Mouse (Mus musculus): ENCODE results near the gene 2010003K11Rik.

2010003K11Rik gene

DNA sequence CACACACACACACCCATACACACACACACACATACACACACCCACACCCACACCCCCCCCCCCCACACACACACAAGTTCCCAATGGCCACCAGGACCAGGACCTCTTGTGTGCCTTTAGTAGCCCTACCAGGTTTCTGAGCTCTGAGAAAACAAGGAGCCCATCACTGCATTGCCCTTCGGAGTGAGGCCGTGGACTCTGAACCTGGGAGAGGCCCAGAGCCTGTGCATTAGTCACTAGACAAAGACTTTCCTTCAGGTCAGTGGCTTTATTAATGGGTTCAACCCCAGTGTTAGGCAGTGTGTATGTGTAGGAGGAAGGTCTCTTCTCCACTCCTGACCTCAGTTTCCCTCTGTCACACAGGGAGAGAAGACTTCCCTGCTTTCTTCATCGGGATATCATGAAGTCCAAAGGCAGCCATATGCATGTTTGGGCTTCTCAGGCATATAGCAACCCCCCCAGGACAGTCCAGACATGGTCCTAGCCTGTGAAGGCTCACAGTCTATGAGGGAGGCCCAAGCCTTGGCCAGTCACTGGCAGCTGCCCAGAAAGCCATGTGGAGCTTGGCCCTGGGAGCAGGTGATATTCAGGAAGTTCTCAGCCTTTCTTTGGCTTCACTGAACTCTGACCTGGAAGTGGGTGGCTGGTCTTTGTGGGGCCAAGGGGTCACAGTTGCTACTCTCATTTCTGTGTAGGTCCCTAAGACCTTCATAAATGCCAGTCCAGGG lies 1.7 kb downstream of the 2010003K11Rik start:
- DNase-seq, result no peak

DNA sequence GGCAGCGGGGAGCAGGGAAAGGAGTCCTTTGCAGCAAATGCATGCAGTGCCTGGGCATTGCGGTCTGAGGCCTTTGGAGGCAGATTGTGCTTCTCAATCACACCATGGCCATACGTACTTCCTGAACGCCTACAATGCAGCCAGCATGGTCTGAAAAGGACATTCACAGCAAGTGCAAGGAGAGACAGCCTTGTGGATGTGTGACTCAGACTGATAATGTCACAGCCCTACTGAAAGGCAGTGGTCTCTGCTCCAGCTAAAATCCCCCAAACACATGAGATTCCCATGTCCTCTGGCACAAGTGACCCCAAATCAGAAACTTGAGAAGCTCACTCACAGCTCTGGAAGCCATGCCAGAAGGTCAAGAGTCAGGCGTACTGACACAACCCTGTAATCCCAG lies 2.6 kb downstream of the 2010003K11Rik start:
- DNase-seq, result no peak

DNA sequence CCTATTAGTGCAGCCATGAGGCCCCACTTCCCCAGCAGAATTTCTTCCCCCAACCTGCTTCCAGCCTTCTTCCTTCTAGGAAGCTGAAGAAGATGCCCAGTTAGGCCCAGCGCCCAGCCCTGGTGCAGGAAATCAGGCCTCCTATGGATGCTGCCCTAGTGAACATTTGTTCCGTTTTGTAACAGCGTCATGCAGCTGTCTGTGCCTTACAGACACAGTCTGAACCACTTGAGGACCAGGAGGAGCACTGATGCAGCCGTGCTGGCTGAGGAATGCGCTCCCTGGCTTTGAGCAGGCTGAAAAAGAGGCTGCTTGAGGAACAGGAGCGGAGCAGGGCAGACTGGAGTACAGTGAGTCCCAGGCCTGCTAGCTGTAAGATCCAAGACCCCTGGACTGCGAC lies 3.7 kb downstream of the 2010003K11Rik start:
- no peak for DNase-seq

DNA sequence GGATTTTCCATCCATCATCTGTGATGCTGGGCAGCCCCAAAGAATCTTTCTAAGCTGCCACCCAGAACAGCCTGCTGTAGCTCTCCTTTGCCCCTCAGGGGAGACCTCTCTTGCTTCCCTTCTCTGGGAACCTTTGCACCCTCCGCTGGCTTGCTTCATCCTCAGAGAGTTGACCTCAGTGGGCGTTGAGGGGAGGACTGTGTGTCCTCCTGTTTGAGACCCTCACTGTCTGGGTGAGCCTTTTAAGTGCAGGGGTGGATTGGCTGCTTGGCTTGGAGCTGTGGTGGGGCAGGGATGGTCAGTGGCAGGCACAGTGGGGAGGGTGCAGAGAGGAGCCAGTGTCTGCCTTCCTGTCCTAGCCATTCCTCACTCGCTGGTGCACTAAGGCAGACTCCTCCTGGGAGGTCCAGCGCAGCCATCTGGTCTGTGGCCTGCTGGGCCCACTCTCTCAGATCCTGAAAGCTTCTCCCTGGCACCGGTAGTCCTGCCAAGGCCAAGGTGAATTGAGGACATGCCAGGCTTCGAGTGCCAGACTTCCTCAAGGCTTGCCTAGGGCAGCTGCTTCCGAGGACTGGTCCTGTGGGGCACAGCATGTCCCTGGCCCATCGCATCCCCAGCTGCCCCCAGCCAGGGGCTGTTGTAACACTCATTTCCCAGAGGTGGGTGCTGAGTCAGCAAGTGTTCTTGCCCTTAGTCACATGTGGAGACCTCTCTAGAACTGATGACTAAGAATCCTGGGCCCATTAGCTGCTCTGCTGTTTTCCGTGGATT lies 5.7 kb downstream of the 2010003K11Rik start:
- DNase-seq, result no peak

DNA sequence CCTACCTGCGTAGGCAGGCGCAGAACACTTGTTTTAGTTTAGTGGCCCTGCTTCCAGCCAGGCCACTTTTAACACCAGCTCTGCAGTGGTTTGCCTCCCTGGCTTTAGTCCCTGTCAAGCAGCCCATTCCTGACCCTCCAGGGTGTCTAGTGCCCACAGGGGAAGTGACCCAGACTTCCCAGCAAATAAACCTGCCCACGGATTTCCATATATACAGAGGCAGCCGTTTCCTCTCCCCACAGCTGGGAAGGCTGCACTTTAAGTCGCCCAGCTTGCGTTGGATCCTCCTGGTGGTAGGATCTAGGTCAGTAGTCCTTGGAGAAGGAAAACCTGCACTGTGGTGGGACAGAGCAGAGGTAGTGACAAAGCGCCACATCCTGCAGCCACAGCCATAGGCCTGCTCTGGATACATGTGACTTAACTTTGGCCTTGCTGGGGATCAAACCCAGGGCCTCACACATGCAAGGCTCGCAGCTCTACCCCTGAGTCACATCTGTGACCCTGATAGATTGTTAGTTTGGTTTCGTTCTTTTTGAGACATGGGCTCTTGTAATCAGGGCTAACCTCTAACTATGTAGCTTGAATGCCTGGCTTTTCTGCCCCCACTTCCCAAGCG lies 7.2 kb downstream of the 2010003K11Rik start:
- DNase-seq, result no peak

DNA sequence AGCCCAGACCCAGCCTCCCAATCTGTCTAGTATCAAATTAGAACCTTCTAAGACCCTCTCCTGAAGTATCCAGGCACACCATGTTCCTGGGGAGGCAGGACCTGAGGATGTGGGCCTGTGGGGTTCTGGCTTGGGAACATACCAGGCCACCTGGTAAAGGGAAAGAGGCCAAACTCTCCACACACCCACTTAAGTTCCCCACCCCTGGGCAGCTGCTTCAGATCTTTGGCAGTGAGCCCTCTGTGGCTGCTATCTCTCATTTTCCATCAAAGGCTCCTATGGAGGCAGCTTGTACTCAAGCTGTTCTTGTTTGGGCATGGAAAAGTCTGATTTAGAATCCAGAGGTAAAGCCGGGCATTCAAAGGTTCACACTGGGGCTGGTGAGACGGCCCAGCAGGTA lies 10.5 kb downstream of the 2010003K11Rik start:
- DNase-seq, result no peak

DNA sequence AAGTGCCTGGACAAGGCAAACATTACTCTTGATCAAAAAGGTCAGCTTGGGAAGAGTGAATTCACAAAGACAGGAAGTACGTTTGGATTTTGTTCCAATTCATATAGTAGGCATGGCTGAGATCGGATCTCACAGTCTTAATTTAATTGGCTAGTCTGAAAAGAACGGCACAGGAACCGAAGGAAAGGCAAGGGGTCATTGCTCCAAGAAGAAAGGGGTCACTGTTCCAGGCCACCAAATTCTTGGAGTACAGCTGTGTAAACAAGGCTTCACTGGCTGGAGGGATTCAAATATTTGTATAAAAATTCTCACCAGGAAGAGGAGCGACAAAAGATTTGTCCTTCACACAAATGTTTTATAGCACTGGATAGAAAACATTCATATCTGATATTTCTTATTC lies 13.4 kb downstream of the 2010003K11Rik start:
- no peak for DNase-seq

DNA sequence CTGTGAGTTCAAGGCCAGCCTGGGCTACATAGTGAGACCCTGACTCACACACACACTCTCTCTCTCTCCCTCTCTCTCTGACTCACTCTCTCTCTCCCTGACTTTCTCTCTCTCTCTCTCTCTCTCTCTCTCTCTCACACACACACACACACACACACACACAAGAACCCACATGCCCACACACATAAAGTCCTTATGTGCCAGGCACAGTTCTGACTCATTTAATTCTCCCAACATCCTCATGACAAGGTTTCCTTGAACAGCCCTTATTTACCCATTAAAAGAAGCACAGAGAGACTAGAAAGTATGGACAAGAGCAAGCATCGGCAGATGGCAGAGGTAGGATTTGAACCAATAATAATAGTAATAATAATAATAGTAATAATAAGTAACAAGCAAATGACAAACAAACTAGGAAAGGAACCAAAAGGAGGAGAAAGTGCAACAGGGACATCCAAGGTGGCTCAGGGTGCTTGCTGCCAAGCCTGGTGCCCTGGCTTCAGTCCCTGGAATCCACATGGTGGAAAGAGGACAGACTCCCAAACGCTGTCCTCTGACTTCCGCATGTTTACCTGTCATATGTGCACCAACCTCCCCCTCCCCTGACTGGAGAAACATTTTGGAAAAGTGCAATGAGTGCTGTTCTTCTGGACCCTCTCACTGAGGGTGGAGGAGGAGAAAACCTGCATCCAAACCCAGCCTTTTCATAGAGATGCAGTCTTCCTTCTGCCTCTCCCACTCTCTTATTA lies 16.1 kb downstream of the 2010003K11Rik start:
- no peak for DNase-seq

DNA sequence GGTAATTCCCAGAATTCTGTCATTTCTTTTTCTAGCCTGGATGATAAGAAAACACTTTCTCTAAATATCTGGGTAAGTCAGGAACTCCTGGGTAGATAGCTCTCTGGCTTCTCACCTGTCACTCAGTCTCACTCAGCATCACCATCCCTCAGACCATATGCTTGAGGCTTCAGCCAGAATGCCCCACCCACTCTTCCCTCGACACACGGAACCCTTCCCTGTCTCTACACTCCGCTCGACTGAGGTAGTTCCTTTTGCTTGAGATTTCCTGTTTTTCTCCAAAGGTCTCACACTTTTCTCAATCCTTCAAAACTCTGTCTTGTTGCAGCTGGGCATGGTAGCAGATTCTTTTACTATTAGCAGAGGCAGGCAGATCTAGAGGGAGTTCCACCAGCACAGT lies 17.1 kb downstream of the 2010003K11Rik start:
- DNase-seq, result no peak

DNA sequence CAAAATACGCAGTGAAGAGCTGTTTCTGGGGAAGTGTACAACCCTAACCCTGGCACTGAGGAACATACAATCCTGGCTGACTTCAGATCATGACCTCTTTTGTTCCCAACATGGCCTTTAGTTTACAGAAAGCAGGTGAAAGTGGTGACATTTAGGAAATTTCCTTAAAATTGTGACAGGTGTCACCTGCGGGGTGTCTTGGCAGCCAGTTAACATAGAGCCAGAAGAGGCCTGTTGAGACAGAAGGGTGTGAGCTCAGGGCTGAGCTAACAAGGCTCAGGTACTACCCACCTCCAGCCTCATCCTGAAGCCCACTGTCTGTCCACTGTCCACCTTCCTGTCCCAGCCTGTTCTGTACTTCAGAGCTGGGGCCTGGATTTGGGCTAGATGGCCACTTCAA lies 18.3 kb downstream of the 2010003K11Rik start:
- DNase-seq, result no peak

DNA sequence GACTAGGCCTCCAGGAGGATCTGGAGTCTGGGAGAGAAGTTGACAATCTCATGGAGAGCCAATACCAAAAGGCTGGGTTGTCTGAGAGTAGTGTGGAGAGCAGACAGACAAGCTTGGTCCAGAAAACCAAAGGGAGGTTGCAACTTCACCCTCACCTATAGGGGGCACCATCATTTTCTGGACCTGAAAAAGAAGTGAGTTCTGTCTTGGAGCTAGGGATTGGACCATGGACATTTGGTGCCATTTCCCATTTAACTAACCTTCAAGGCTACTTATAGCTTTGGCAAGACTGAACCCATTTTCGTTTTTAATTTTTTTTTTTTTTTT lies 20.2 kb downstream of the 2010003K11Rik start:
- no peak for DNase-seq

DNA sequence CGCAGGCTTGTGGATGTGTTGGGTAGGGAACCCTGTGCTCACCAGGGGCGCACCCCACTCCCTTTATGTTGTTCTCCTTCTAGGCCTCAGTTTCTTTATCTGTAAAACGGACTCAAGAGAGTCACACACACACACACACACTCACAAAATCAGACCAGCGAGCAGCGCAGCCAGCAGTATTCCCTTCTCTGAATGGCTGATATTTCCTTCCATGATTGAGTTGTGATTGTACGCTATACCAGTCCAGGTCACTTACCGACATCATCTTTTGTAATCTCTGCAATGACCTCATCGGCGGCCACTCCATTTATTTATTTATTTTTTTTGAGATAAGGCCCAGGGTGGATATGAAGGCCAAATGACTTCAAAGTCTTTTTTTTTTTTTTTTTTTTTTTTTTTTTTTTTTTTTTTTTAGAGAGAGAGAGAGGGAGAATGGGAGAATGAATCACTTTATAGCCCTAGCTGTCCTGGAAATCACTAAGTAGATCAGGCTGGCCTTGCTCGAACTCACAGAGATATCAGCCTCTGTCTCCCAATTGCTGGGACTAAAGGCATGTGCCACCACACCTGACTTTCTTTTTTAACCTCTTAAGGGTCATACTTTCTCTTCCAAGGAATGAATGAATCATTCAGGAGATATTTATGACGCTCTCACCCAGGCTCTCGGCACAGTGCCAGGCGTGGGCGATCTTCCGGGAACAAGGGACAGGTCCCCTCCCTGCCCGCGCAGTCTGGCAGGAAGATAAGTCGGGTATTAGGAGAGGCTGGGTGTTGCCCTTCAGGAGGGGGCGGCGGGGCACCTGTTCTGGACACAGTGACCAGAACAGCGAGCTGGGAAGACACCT lies 20.8 kb downstream of the 2010003K11Rik start, which contains the start of gene Syt12:
Gene Syt12 (minus strand): TSS at position 103 of the 845 bp plus-strand sequence.
- no peak for DNase-seq

DNA sequence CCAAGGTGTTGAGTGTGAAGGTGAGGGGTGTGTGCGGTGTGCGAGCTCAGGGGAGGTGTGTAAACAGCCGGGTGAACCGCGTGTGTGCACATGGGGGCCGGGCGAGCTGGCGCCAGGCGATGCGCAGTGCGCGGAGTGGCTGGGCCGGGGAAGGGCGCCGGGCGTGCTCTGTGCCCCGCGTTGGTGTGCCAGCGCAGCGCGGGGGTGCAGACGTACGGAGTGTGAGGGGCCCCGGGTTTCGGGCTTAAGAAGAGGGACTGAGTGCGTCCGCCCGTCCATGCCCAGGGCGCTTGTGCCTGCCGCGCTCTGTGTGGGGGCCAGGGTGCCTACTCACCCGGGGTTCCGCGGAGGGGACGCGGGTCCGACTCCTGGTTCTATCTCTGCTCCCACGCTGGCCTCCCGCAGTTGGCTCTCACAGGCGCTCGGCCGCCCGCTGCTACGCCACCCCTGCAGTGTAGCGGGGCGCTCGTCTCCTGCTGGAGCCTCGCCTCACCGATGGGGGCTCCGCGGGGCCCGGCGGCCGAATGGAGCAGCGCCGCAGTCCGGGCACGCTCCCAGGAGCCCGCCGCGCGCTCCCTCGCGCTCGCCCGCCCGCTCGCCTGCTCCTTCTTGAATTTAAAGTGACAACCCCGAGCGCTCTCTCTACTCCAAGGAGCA lies 21.7 kb downstream of the 2010003K11Rik start:
- no peak for DNase-seq

DNA sequence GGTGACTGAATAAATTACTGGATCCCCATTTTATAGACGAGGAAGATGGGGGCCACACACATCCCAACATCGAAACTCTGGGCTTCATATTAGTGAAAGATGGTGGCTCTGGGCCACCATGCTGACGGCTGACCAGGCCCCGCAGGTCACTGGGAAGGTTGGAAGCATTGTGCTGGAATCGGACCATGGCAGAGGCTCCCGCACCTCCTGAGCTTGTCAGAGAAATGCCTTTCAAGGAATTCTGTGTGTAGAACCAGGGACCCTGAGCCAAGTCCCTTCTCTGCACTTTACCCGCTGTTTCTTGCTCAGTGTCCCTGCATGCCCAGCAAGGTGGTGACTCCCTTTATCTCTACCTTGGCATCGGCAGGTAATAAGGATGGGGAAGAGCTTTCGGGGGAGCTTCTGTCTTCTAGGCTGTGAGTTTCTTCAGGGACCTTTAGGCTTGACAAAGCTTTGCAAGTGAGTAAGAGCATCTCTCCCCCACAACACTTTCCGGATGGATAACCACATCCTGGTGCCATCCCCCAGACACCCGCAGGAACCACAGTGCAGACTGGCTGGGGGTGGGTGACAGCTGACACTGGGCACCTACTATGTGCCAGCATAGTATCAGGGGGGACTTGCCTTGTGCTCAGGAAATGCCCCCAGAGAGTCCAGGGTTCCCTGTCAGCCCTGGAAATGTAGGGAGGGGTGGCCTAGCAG lies 23.0 kb downstream of the 2010003K11Rik start:
- DNase-seq, result peak; percentile 54

DNA sequence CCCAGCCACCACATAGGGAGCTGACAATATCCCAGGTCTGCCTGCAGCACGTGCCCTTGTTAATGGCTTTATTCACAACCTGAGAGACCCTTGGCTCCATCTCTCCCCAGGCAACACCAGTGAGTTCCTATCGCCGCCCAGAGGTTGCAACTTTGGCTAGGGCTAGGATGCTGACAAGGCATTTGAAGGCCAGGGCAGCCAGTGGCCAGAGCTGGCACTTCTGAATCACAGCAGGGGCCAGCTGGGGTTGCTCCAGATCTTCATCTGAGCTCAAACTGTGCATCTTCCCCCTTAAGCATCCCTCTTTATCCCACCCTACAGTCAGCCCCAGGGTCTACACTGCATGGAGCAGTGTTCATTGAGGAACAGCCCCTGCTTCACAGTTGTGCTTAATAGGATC lies 23.6 kb downstream of the 2010003K11Rik start:
- DNase-seq, result no peak

DNA sequence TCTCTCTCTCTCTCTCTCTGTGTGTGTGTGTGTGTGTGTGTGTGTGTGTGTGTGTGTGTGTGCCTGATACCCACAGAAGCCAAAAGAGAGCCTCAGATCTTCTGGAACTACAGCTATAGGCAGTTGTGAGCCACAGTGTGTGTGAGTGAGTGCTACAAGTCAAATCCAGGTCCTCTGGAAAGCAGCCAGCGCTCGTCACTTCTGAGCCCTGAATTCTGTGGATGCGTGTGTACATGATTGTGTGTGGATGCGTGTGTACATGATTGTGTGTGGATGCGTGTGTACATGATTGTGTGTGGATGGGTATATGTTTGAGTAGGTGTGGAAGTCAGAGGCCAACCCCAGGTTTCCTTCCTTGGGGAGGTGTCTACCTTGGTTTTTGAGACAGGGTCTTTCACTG lies 24.8 kb downstream of the 2010003K11Rik start:
- no peak for DNase-seq

DNA sequence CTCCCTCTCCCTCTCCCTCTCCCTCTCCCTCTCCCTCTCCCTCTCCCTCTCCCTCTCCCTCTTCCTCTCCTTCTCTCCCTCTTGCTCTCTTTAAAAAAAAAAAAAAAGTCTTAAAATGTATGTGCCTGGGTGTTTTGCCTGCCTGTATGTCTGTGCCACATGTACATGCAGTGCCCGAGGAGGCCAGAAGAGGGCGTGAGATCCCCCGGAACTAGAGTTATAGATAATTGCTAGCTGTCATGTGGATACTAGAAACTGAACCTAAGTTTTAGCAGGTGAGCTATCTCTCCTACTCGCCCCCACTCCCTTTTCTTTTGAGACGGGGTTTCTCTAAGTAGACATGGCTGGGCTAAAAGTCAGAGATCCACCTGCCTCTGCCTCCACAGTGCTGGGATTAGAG lies 30.0 kb downstream of the 2010003K11Rik start:
- peak; percentile 34 for DNase-seq

DNA sequence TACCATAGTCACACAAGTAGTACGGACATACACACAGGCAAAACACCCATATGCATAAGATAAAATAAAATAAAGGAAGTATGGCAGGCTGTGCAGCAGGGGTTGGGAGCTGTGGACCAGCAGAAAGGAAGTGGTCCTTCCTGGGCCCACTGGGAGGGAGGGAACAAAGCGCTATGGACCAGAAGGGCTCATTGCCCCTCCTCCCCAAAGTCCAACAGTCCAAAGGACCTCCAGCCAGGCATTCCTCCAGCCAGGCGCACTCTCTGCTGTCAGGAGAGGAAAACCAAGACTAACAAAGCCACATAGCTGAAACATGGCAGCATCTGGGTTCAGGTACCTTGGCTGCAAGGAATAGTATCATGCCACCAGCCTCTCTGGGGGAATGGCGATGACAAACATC lies 33.7 kb downstream of the 2010003K11Rik start:
- no peak for DNase-seq

DNA sequence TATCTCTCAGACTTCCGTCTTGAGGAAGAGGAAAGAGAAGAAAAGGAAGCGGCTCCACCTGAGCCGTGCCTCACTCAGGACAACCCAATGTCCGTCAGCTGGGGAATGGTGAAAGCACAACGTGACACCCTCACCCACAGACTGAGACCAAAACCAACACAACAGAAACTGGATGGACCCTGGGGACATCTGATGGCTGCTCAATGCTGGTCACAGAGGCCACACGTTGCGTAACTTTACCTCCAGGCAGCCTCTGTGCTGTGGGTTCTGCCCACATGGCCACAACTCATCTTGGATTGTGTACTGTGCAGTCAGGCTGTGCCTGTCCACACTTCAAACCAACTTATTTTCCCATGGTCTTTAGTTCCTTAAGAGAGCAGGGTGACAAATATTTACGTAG lies 36.4 kb downstream of the 2010003K11Rik start:
- no peak for DNase-seq

DNA sequence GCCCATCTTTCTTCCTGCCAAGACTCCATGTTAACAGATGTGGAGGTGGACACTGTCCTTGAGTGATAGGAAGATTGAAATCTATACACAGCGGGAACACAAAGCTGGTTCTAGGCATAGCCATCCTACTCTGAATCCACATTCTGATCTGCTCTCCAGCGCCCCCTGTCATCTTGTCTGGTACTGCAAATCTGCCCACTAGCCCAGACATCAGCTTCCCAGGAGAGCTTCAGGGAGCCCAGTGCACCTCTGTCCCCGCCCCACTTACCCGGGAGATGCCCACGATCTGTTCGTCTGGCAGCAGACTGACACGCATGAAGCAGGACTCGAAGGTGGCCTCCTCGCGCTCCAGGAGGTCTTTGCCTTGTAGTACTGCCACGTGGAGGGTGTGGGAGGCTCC lies 42.2 kb downstream of the 2010003K11Rik start:
- DNase-seq, result peak; percentile 64
